Mouse (Mus musculus) G1E (cell line): ENCODE measurements around the gene Mllt1. TPM values are rescaled to one million over a fixed set of nuclear protein-coding genes. Genes with fewer than 3 reads are reported as not detected.

Source experiments
- ATAC-seq: 2 replicates; pipeline ENCODE4 v1.8.0; 2016; ENCODE audit warnings: mild to moderate bottlenecking; ENCODE audit not compliant: insufficient number of reproducible peaks, poor library complexity, low FRiP score, severe bottlenecking; ENCODE audit errors: extremely low read depth
- DNase-seq: peaks from one replicate; pipeline ENCODE4 v3.0.0; 2012; ENCODE audit warnings: low spot score
- H3K27me3 ChIP-seq: 2 replicates; pipeline ENCODE4 v1.6.1; 2012; ENCODE audit warnings: mild to moderate bottlenecking, low read length, inconsistent platforms; ENCODE audit not compliant: insufficient read depth
- H3K36me3 ChIP-seq: replicated peaks from 2 replicates; pipeline ENCODE3; 2012; ENCODE audit warnings: mild to moderate bottlenecking, inconsistent platforms
- H3K4me1 ChIP-seq: 2 replicates; pipeline ENCODE4 v1.6.1; 2012; ENCODE audit warnings: low read depth, low read length, inconsistent platforms, mixed read lengths; ENCODE audit not compliant: insufficient read depth
- H3K4me3 ChIP-seq: 2 replicates; pipeline ENCODE4 v1.5.1; 2012; ENCODE audit warnings: low read depth, mild to moderate bottlenecking, inconsistent platforms, low read length, moderate library complexity, mixed read lengths
- H3K9me3 ChIP-seq: replicated peaks from 2 replicates; pipeline ENCODE4 v1.6.1; 2012; ENCODE audit warnings: inconsistent platforms
- CTCF ChIP-seq: IDR thresholded peaks from 2 replicates; pipeline ENCODE4 v1.5.1; 2012; ENCODE audit warnings: low read depth, low read length, inconsistent platforms, mixed read lengths
- GATA1 ChIP-seq: IDR thresholded peaks from 2 replicates; pipeline ENCODE4 v1.6.1; 2012; ENCODE audit warnings: borderline replicate concordance, low read length, inconsistent platforms, mixed read lengths
- GATA2 ChIP-seq: IDR thresholded peaks from 2 replicates; pipeline ENCODE4 v1.6.1; 2012; ENCODE audit warnings: low read depth, low read length, inconsistent platforms, borderline replicate concordance
- POLR2AphosphoS5 ChIP-seq: IDR thresholded peaks from 2 replicates; pipeline ENCODE4 v1.6.1; 2012; ENCODE audit warnings: low read depth, low read length, inconsistent platforms; ENCODE audit not compliant: insufficient replicate concordance
- TAL1 ChIP-seq: conservative IDR thresholded peaks from 2 replicates; pipeline ENCODE4 v1.6.1; 2012; ENCODE audit warnings: low read depth, low read length, inconsistent platforms, mixed read lengths
- polyA plus RNA-seq: library from polyadenylated mRNA; stranded (reverse); fragments of >175 nt; gene quantifications from 2 replicates; pipeline ENCODE4 v1.2.3, GENCODE M21; 2012
- total RNA-seq, 2 experiments: library from RNA; stranded (forward) in 1 of 2; stranded (reverse) in 1 of 2; fragments of 200-1000 nt in 1 of 2; fragments of >200 nt in 1 of 2; fragmentation: Nextera tagmentation in 1 of 2; gene quantifications; 2 replicates each; pipeline ENCODE4 v1.2.3; 2014 to 2017

The Mllt1 gene
- total and polyA plus RNA-seq, 3 experiments = 8.2 to 75.9 (median 22.1) TPM

GRCm38 (mm10) chr17:56907887-56908286 lies 27.3 kb downstream of the Mllt1 start:
- no peaks in the 10 kb centered on the region for H3K9me3 ChIP-seq
- DNase-seq (no peak), ATAC-seq (no peak)
- no peaks in the 10 kb centered on the region for H3K27me3 ChIP-seq
- H3K4me1 ChIP-seq = peaks cover 20% of the 10 kb centered on the region
- peaks cover 86% of the 10 kb centered on the region for H3K36me3 ChIP-seq
- TF ChIP-seq POLR2AphosphoS5 = no peak
- no peak overlapping the region for H3K4me3 ChIP-seq

DNA sequence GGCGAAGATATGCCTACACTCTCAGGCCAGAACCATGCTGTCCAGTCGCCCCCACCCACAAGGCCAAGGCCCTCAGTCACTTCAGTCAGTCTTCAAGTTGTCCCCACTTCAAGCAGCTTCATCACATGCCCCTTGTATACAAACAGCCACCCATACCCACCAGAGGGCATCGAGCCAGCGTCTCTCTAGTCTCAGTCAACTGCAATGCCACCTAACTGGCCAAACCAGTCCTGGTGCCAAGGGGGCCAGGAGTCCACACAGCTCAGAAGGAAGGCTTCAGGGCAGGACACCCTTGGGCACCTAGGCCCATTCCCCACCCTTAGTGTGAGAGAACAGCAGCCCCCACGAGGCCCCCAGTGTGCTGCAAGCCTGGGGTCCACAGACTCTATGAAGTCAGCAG lies 28.1 kb downstream of the Mllt1 start:
- Histone ChIP-seq H3K4me1 (peaks cover 20% of the 10 kb centered on the region), H3K9me3 (no peaks in the 10 kb centered on the region), H3K27me3 (no peaks in the 10 kb centered on the region), H3K4me3 (no peak overlapping the region), H3K36me3 (peaks cover 91% of the 10 kb centered on the region)
- ATAC-seq (no peak; the same call in 1 of the 2 replicates), DNase-seq (no peak)
- TF ChIP-seq CTCF = no peak
- no peak for TF ChIP-seq TAL1
- no peak for TF ChIP-seq GATA1
- no peak for TF ChIP-seq POLR2AphosphoS5
- no peak for TF ChIP-seq GATA2

DNA sequence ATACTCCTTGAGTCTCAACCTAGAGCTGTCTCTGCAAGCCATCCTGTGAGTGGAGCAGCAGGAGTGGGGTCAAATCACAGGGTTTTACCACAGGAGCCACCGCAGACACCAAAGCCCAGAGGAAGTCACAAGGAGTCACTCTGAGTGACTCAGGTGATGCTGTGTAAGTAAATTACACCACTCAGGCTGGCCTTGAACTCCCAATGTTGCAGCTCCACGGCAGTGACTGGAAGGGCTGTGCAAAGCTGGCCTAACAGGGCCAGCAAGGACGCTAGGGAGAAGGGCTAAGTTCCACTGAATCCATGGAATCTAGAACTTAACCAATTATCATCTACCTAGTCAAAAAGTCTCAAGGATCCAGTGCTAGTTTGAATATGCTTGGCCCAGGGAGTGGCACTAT lies 29.0 kb downstream of the Mllt1 start:
- Histone ChIP-seq H3K4me1 (peaks cover 20% of the 10 kb centered on the region), H3K27me3 (no peaks in the 10 kb centered on the region), H3K36me3 (peaks cover 91% of the 10 kb centered on the region), H3K9me3 (no peaks in the 10 kb centered on the region), H3K4me3 (no peak overlapping the region)
- ATAC-seq (no peak), DNase-seq (no peak)
- TF ChIP-seq CTCF (no peak), GATA1 (no peak), POLR2AphosphoS5 (no peak), TAL1 (no peak)

GRCm38 (mm10) chr17:56902698-56903097 lies 32.5 kb downstream of the Mllt1 start:
- Histone ChIP-seq H3K36me3 (peaks cover 96% of the 10 kb centered on the region), H3K4me1 (peaks cover 20% of the 10 kb centered on the region), H3K4me3 (no peak overlapping the region), H3K9me3 (no peaks in the 10 kb centered on the region), H3K27me3 (no peaks in the 10 kb centered on the region; the same call in 1 of the 2 replicates)
- TF ChIP-seq CTCF = no peak
- no peak for TF ChIP-seq GATA2
- no peak for TF ChIP-seq TAL1
- no peak for TF ChIP-seq GATA1
- no peak for TF ChIP-seq POLR2AphosphoS5
- DNase-seq (no peak), ATAC-seq (no peak)

- Histone ChIP-seq H3K9me3 (no peaks in the 10 kb centered on the region), H3K4me1 (no peaks in the 10 kb centered on the region), H3K27me3 (no peaks in the 10 kb centered on the region; the same call in 1 of the 2 replicates), H3K36me3 (peaks cover 100% of the 10 kb centered on the region), H3K4me3 (no peak overlapping the region)
- DNase-seq (peak; percentile 55), ATAC-seq (peak; percentile 82)
- TF ChIP-seq GATA2 (no peak), CTCF (peak; percentile 69)
These were observed 37.5 kb downstream of the Mllt1 start for GRCm38 (mm10) chr17:56897630-56898195.

DNA sequence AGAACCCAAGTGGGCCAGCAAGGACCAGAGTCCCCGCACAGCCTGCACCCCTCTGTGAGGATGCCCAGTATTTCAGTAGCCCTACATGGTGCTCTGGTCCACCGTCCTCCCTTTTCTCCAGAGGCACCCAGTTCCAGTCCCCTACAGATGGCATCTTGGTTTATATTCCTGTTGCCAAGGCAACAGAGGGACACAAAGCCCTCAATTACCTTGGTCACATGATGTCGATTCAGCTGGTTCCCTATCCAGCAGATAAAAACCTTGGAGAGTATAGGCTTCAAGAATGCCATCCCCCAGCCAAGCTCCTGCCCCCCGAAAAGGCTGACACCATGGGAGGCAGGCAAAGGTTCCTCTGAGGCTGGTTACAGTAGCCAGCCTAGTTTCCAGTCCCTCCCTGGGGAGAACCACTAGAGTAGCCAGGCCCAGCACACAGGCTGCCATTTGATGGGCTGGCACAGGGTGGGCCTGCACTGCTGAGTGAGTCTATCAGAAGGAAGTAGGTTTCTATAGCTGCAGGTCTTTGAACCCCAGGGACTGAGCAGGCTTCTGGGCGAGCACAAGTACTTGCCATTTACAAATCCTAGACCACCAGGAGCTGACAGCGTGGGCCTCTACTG lies 38.6 kb downstream of the Mllt1 start:
- Histone ChIP-seq H3K4me1 (no peaks in the 10 kb centered on the region), H3K27me3 (no peaks in the 10 kb centered on the region; the same call in 1 of the 2 replicates), H3K9me3 (no peaks in the 10 kb centered on the region), H3K36me3 (peaks cover 100% of the 10 kb centered on the region), H3K4me3 (no peak overlapping the region)
- DNase-seq (no peak), ATAC-seq (no peak)
- no peak for TF ChIP-seq GATA2

GRCm38 (mm10) chr17:56895368-56895918 lies 39.8 kb downstream of the Mllt1 start:
- DNase-seq (no peak), ATAC-seq (no peak)
- no peaks in the 10 kb centered on the region for H3K4me1 ChIP-seq
- peaks cover 95% of the 10 kb centered on the region for H3K36me3 ChIP-seq
- no peaks in the 10 kb centered on the region for H3K9me3 ChIP-seq
- H3K27me3 ChIP-seq = no peaks in the 10 kb centered on the region; the same call in 1 of the 2 replicates
- no peak overlapping the region for H3K4me3 ChIP-seq
- TF ChIP-seq GATA2 = no peak
- TF ChIP-seq GATA1 = no peak
- no peak for TF ChIP-seq POLR2AphosphoS5
- TF ChIP-seq CTCF = no peak
- TF ChIP-seq TAL1 = no peak
